ENCODE assay signal across 8 mouse cellular contexts in genomic region chr9:3199151-3200018, GRCm38 (mm10).
A peak's percentile ranks its signal among the peaks of the same experiment; 100 is the strongest.
DNase-seq lines count a peak whose midpoint lies in the region; TF ChIP-seq lines count a peak whose summit lies in the region.

No protein-coding gene starts in this region.

- TF ChIP-seq CTCF in kidney, adult 2 months (conservative IDR thresholded peaks at IDR 0.05; ENCODE audit: insufficient read depth, insufficient read length, low read depth, low read length), result no peak

- TF ChIP-seq POLR2A in kidney, adult 2 months (IDR thresholded peaks at IDR 0.05; ENCODE audit: low read depth, low read length), result no peak

- no peak overlapping the region for H3K4me3 ChIP-seq in kidney, adult 2 months (ENCODE audit: insufficient read depth, low read depth, low read length)

- H3K36me3 ChIP-seq in kidney, adult 2 months (ENCODE audit: control insufficient read depth, insufficient read depth, low read length), result no peaks in the 10 kb centered on the region

- H3K4me1 ChIP-seq in kidney, adult 2 months (ENCODE audit: control insufficient read depth, insufficient read depth, low read length), result no peaks in the 10 kb centered on the region

- 34% methylated on average over 33 of the region's 33 CpGs for WGBS in kidney, adult 2 months

- no peaks in the 10 kb centered on the region for H3K27me3 ChIP-seq in kidney, adult 2 months (replicated peaks; ENCODE audit: control insufficient read depth, insufficient read depth, low read length)

- H3K27ac ChIP-seq in kidney, adult 2 months (ENCODE audit: insufficient read depth, low read depth, low read length), result no peak overlapping the region

- peak; percentile 26 to 45 for DNase-seq in lung, adult 18-20 months
- DNase-seq in lung, postnatal 14 days, result no peak
- peak; percentile 15 to 42 for DNase-seq in adrenal gland, postnatal 36 days
- DNase-seq in kidney, adult 2 months, result peak; percentile 14
- DNase-seq in mesoderm, embryonic 11.5 days (ENCODE audit: low read depth, low spot score), result peak; percentile 12
- DNase-seq in layer of hippocampus, postnatal 14 days (ENCODE audit: low spot score in 2 of 2), result no peak
- no peak for DNase-seq in thymus, postnatal 0 days (ENCODE audit: low spot score)
- DNase-seq in layer of hippocampus, adult 11-12 months (ENCODE audit: low spot score), result no peak

Comparison
In these comparisons a context has a peak if more than half of its experiments do, and no peak if none do; other contexts are left out.
1. DNase-seq: peak in lung, adult 18-20 months (2 of 2), adrenal gland, postnatal 36 days (2 of 2), kidney, adult 2 months (single experiment) and mesoderm, embryonic 11.5 days (single experiment); none in lung, postnatal 14 days (single experiment), layer of hippocampus, postnatal 14 days (0 of 2), thymus, postnatal 0 days (single experiment) and layer of hippocampus, adult 11-12 months (single experiment).